Mouse (Mus musculus) spleen, adult 2 months (tissue): ENCODE results near the gene Tgm1.

Experiments used
- CTCF ChIP-seq: fragments of 200-500 bp; IDR thresholded peaks from 2 replicates; pipeline ENCODE4 v1.5.1; 2011; ENCODE audit warnings: mild to moderate bottlenecking, inconsistent platforms; ENCODE audit not compliant: insufficient read depth, insufficient read length, insufficient replicate concordance; ENCODE audit errors: extremely low read depth
- POLR2A ChIP-seq: fragments of 200-500 bp; IDR thresholded peaks from 2 replicates; pipeline ENCODE4 v1.6.1; 2011; ENCODE audit warnings: low read depth, low read length, inconsistent platforms

GRCm38 (mm10) chr14:55716271-55716670 lies 2.5 kb upstream of the Tgm1 start:
- TF ChIP-seq POLR2A (no peak), CTCF (no peak)
